In genomic region chr5:81021331-81021863, GRCm38 (mm10) we compare ENCODE assay signal across 8 mouse cellular contexts. TPM values are rescaled to one million over a fixed set of nuclear protein-coding genes. Genes with fewer than 3 reads are reported as not detected.
DNase-seq lines count a peak whose midpoint lies in the region; ATAC-seq lines count a peak whose summit lies in the region.

No protein-coding gene starts in this region.

- peak; percentile 1 for DNase-seq in WW6 (ENCODE audit: low read depth, low spot score)
- DNase-seq in cerebellum, adult 9-10 months, result peak; percentile 52
- DNase-seq in frontal cortex, postnatal 25 days (ENCODE audit: low spot score in 2 of 2), result peak; percentile 40 to 52
- DNase-seq in limb, embryonic 10.5 days (ENCODE audit: low spot score), result peak; percentile 57
- peak; percentile 21 for DNase-seq in mesoderm, embryonic 11.5 days (ENCODE audit: low read depth, low spot score)
- DNase-seq in thymus, postnatal 0 days (ENCODE audit: low spot score), result no peak

- peak overlapping the region; percentile 100 for H3K27ac ChIP-seq in hindbrain, embryonic 15.5 days (replicated peaks)
- H3K27ac ChIP-seq in limb, embryonic 10.5 days, result peak overlapping the region; percentile 98
- H3K27ac ChIP-seq in stomach, embryonic 16.5 days (ENCODE audit: low read length), result peak overlapping the region; percentile 5; the same call in 1 of the 2 replicates

- H3K27me3 ChIP-seq in hindbrain, embryonic 15.5 days, result no peaks in the 10 kb centered on the region
- H3K27me3 ChIP-seq in limb, embryonic 10.5 days (ENCODE audit: low read depth, poor library complexity, severe bottlenecking), result peaks cover 5% of the 10 kb centered on the region; the same call in 1 of the 2 replicates
- no peaks in the 10 kb centered on the region for H3K27me3 ChIP-seq in stomach, embryonic 16.5 days (ENCODE audit: control insufficient read depth, insufficient read depth, low read length)

- H3K4me2 ChIP-seq in hindbrain, embryonic 15.5 days, result peak overlapping the region; percentile 63
- peak overlapping the region; percentile 86 for H3K4me2 ChIP-seq in stomach, embryonic 16.5 days (ENCODE audit: low read depth, low read length)

- no peaks in the 10 kb centered on the region for H3K36me3 ChIP-seq in hindbrain, embryonic 15.5 days
- no peaks in the 10 kb centered on the region for H3K36me3 ChIP-seq in limb, embryonic 10.5 days
- H3K36me3 ChIP-seq in stomach, embryonic 16.5 days (ENCODE audit: control insufficient read depth, insufficient read depth, low read length), result no peaks in the 10 kb centered on the region

- H3K9ac ChIP-seq in hindbrain, embryonic 15.5 days, result peak overlapping the region; percentile 86
- peak overlapping the region; percentile 85 for H3K9ac ChIP-seq in stomach, embryonic 16.5 days (ENCODE audit: low read length)

- 0 out of 2 replicates have a peak, but pooled peaks have one; percentile 4 for ATAC-seq in hindbrain, embryonic 15.5 days (ENCODE audit: low FRiP score, low read depth)
- 0 out of 2 replicates have a peak, but pooled peaks have one; percentile 11 for ATAC-seq in stomach, embryonic 16.5 days (ENCODE audit: insufficient read depth, low FRiP score)

- no peaks in the 10 kb centered on the region for H3K9me3 ChIP-seq in hindbrain, embryonic 15.5 days
- H3K9me3 ChIP-seq in limb, embryonic 10.5 days (replicated peaks), result no peaks in the 10 kb centered on the region
- no peaks in the 10 kb centered on the region for H3K9me3 ChIP-seq in stomach, embryonic 16.5 days (replicated peaks; ENCODE audit: control insufficient read depth, low read length)

- H3K4me1 ChIP-seq in hindbrain, embryonic 15.5 days (replicated peaks), result peaks cover 20% of the 10 kb centered on the region
- H3K4me1 ChIP-seq in limb, embryonic 10.5 days, result peaks cover 34% of the 10 kb centered on the region
- H3K4me1 ChIP-seq in stomach, embryonic 16.5 days (ENCODE audit: control insufficient read depth, insufficient read depth, low read length), result no peaks in the 10 kb centered on the region

- H3K4me3 ChIP-seq in hindbrain, embryonic 15.5 days, result peak overlapping the region; percentile 70
- H3K4me3 ChIP-seq in limb, embryonic 10.5 days, result peak overlapping the region; percentile 88
- peak overlapping the region; percentile 70 for H3K4me3 ChIP-seq in stomach, embryonic 16.5 days (replicated peaks; ENCODE audit: low read length)

- WGBS in hindbrain, embryonic 15.5 days, result under 1% methylated on average over 39 of the region's 39 CpGs
- WGBS in limb, embryonic 10.5 days, result 1% methylated on average over 39 of the region's 39 CpGs
- WGBS in stomach, embryonic 16.5 days, result under 1% methylated on average over 39 of the region's 39 CpGs

RNA-seq across cellular contexts. Expression of gene Adgrl3, which starts 1.5 kb away (rescaled TPM):
- polyA plus RNA-seq in hindbrain, embryonic 15.5 days (2015; fragmentation: Nextera tagmentation; extraction: Ambion mirVana), result 65.1 and 66.6 TPM in 2 replicates
- 9.4 and 15.0 TPM in 2 replicates for polyA plus RNA-seq in limb, embryonic 10.5 days (2016; fragmentation: Nextera tagmentation; extraction: Ambion mirVana)
- 16.9 and 17.0 TPM in 2 replicates for polyA plus RNA-seq in stomach, embryonic 16.5 days (2015; fragmentation: Nextera tagmentation; extraction: Ambion mirVana)
- polyA plus RNA-seq in thymus, postnatal 0 days (2015; fragmentation: Nextera tagmentation; extraction: Ambion mirVana), result 1.7 and 2.0 TPM in 2 replicates

Comparison
In these comparisons a context has a peak if more than half of its experiments do, and no peak if none do; other contexts are left out.
1. H3K27ac ChIP-seq: peak in every context shown above with its lines; median percentile 100 in hindbrain, embryonic 15.5 days; 98 in limb, embryonic 10.5 days; 5 in stomach, embryonic 16.5 days.